8 mouse cellular contexts compared by ENCODE assay signal in genomic region chr9:59134171-59135041, GRCm38 (mm10).
DNase-seq lines count a peak whose midpoint lies in the region; ATAC-seq lines count a peak whose summit lies in the region.

No protein-coding gene starts in this region.

- no peak overlapping the region for H3K27ac ChIP-seq in hindbrain, embryonic 12.5 days
- peak overlapping the region; percentile 58 for H3K27ac ChIP-seq in neural tube, embryonic 11.5 days (ENCODE audit: low read depth, low read length)

- no peak overlapping the region for H3K4me3 ChIP-seq in hindbrain, embryonic 12.5 days
- H3K4me3 ChIP-seq in neural tube, embryonic 11.5 days (ENCODE audit: low read depth, low read length): no peak overlapping the region

- no peaks in the 10 kb centered on the region for H3K36me3 ChIP-seq in hindbrain, embryonic 12.5 days
- H3K36me3 ChIP-seq in neural tube, embryonic 11.5 days (ENCODE audit: control insufficient read depth, insufficient read depth, low read length): no peaks in the 10 kb centered on the region

- ATAC-seq in hindbrain, embryonic 12.5 days (ENCODE audit: low FRiP score): no peak
- ATAC-seq in neural tube, embryonic 11.5 days (ENCODE audit: insufficient read depth, low FRiP score, low TSS enrichment): no peak
- no peak for ATAC-seq in erythroblast, adult 5-6 weeks (replicated peaks; ENCODE audit: low FRiP score, poor library complexity, severe bottlenecking)

- WGBS in hindbrain, embryonic 12.5 days: 49% methylated on average over 15 of the region's 15 CpGs
- 38% methylated on average over 15 of the region's 15 CpGs for WGBS in neural tube, embryonic 11.5 days

- peaks cover 18% of the 10 kb centered on the region for H3K4me1 ChIP-seq in hindbrain, embryonic 12.5 days
- peaks cover 16% of the 10 kb centered on the region for H3K4me1 ChIP-seq in neural tube, embryonic 11.5 days (ENCODE audit: control insufficient read depth, insufficient read depth, low read length)

- no peaks in the 10 kb centered on the region for H3K9me3 ChIP-seq in hindbrain, embryonic 12.5 days (replicated peaks)
- H3K9me3 ChIP-seq in neural tube, embryonic 11.5 days (ENCODE audit: control insufficient read depth, low read length): no peaks in the 10 kb centered on the region

- H3K27me3 ChIP-seq in hindbrain, embryonic 12.5 days: no peaks in the 10 kb centered on the region
- H3K27me3 ChIP-seq in neural tube, embryonic 11.5 days (ENCODE audit: control insufficient read depth, insufficient read depth, low read length): no peaks in the 10 kb centered on the region

- DNase-seq in heart, adult 11 months: peak; percentile 92
- DNase-seq in heart, postnatal 25 days (ENCODE audit: low spot score): no peak
- peak; percentile 24 to 69 for DNase-seq in frontal cortex, adult 2 months (ENCODE audit: extremely low spot score in 1 of 2, low spot score in 1 of 2)
- DNase-seq in left cerebral cortex, postnatal 14 days (ENCODE audit: low spot score in 2 of 2): peak; percentile 28 to 49
- peak; percentile 55 for DNase-seq in neural tube, embryonic 11.5 days (ENCODE audit: low spot score)
- no peak for DNase-seq in thymus, postnatal 0 days (ENCODE audit: low spot score)

- H3K9ac ChIP-seq in hindbrain, embryonic 12.5 days: no peak overlapping the region
- H3K9ac ChIP-seq in neural tube, embryonic 11.5 days (ENCODE audit: low read length): peak overlapping the region; percentile 6; the same call in 1 of the 2 replicates

- 0 out of 2 replicates have a peak overlapping the region, but pooled peaks have one; percentile 21 for H3K4me2 ChIP-seq in hindbrain, embryonic 12.5 days (replicated peaks)
- H3K4me2 ChIP-seq in neural tube, embryonic 11.5 days (ENCODE audit: low read depth): peak overlapping the region; percentile 3; the same call in 1 of the 2 replicates

- intact Hi-C loops in heart, postnatal 25 days (cut with DNase I): loop anchor here (1.0 kb wide), 1 partner anchor 98 kb away; the partner anchor contains the start of gene Neo1
- intact Hi-C loops in left cerebral cortex, postnatal 14 days (cut with DNase I): no loop called here

Comparison
In these comparisons a context has a peak if more than half of its experiments do, and no peak if none do; other contexts are left out.
1. DNase-seq: peak in heart, adult 11 months (single experiment), frontal cortex, adult 2 months (2 of 2), left cerebral cortex, postnatal 14 days (2 of 2) and neural tube, embryonic 11.5 days (single experiment); none in heart, postnatal 25 days (single experiment) and thymus, postnatal 0 days (single experiment).